Mouse (Mus musculus) activated CD4-positive, CD25-positive, alpha-beta regulatory T cell, adult 4 months (primary cell): Measurements from ENCODE around the gene Nudt3. TPM values are rescaled to one million over a fixed set of nuclear protein-coding genes. Genes with fewer than 3 reads are reported as not detected.
"Not testable (repeated sequence)": the region's sequence is repeated elsewhere in the genome, so short reads cannot be mapped to it uniquely, and the experiment has no call there.

Experiments used
- ATAC-seq: one replicate; pipeline ENCODE4 v1.8.0; 2017
- polyA plus RNA-seq, 2 experiments: library from polyadenylated mRNA; unstranded; fragments of 100-300 nt; shearing (Covaris generic); gene quantifications; one replicate each; pipeline ENCODE4 v1.2.1; 2017

Gene Nudt3
- polyA plus RNA-seq = 10 to 100 TPM; 34.7 to 38.1 TPM

- peak; percentile 86 for ATAC-seq
Measured at GRCm38 (mm10) chr17:27623360-27624326, at the start of gene Nudt3. Gene Nudt3 (minus strand): TSS chr17:27623495.

GRCm38 (mm10) chr17:27671720-27672119 is 48.4 kb upstream of the Nudt3 start:
- no peak for ATAC-seq

DNA sequence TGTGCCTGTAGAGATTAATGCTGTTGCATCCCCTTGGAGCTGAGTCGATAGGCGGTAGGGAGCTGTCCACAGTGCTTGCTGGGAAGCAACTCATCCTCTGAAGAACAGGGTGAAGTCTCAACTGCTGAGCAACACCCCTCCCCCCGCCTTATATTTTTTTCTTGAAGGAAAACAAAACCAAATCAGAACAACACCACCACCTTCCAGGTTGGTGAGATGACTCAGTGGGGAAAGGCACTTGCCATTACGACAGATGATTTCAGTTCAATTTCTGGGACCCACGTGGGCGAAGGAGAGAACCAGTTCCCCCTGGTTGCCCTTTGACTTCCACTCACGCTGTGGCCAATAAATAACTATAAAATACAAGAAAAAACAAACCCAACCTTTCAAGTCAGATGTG is 35.5 kb upstream of the Nudt3 start:
- peak; percentile 12 for ATAC-seq

- no peak for ATAC-seq
Measured at GRCm38 (mm10) chr17:27657123-27657522, 33.8 kb upstream of the Nudt3 start.

DNA sequence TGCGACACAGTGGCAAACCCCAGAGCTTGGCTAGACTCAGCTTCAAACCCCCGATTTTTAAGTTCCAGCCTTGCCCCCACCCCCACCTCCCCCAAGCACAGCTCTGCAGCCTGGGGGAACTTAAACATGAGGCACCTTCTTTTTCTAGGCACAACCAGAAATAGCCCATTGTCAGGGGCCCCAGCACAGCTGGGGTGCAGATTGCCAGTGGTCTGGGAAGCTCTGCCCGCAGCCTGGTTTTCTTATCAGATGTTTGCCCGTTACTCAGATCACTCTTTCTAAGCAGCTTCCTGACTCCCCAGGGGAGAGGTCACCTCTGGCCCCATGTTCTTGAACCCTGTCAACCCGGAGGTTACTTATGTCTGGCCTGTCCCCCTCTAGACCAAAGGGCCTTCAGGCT is 33.1 kb upstream of the Nudt3 start:
- no peak for ATAC-seq

GRCm38 (mm10) chr17:27656011-27656399 is 32.7 kb upstream of the Nudt3 start:
- no peak for ATAC-seq

GRCm38 (mm10) chr17:27655089-27656010 is 32.1 kb upstream of the Nudt3 start, which contains the start of gene Pacsin1:
Gene Pacsin1 (plus strand): TSS chr17:27655509.
- peak; percentile 77 for ATAC-seq

GRCm38 (mm10) chr17:27653253-27653959 is 30.1 kb upstream of the Nudt3 start:
- ATAC-seq = no peak

GRCm38 (mm10) chr17:27652046-27652790 is 28.9 kb upstream of the Nudt3 start:
- ATAC-seq = peak; percentile 33

DNA sequence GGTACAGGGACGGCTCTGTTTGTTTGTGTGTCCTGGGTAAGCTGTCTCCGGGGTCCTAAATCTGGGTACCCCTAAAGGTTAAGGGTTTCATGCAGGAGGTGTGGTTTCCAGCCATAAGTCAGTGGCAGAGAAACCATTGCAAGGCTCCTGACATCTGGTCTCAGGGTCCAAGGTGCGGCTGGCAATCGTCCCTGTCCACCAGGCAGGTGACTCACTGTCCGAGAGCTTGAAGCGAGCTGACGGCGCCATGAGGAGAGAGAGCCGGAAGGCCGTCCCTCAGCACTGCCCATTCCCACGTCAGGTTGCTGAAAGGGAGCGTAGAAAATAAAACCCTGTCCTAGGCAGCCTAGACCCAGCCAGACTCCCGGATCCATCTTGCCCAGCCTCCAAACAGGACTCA is 27.3 kb upstream of the Nudt3 start:
- ATAC-seq = no peak

- peak; percentile 38 for ATAC-seq
Measured at GRCm38 (mm10) chr17:27650160-27650559, 26.9 kb upstream of the Nudt3 start.

- no peak for ATAC-seq
Measured at GRCm38 (mm10) chr17:27645807-27646206, 22.5 kb upstream of the Nudt3 start.

- ATAC-seq = no peak
Measured at GRCm38 (mm10) chr17:27644572-27644971, 21.3 kb upstream of the Nudt3 start.

- no peak for ATAC-seq
Measured at GRCm38 (mm10) chr17:27643756-27644155, 20.5 kb upstream of the Nudt3 start.

- no peak for ATAC-seq
Measured at GRCm38 (mm10) chr17:27643101-27643500, 19.8 kb upstream of the Nudt3 start.

DNA sequence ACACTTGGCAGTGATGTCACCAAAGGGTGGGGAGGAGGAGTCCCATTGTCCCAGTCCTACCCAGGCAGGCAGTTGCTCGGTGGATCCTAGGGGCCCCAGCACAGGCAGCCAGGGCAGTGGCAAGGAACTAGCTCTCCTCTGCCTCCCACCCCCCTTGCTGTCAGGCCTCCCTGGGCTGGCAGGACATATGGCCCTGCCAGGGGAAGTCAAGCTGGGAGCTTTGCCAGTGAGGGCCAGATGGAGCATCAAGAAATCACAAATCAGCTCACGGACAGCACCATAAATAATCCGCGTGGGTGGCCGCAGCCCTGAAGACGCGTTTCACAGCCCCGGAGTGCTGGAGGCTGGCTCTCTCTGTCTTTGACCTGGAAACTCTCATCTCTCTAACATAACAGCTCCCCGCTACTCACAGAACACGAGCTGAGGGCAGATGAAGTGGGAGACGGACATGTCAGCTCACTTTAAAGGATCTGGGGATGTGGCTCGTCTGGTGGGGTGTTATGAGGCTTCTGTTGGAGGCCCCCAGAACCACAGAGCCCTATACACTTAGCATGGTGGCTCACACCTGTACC is 19.3 kb upstream of the Nudt3 start:
- ATAC-seq = no peak

- not testable (repeated sequence) for ATAC-seq
Measured at GRCm38 (mm10) chr17:27639851-27640250, 16.6 kb upstream of the Nudt3 start.

GRCm38 (mm10) chr17:27638921-27639332 is 15.6 kb upstream of the Nudt3 start:
- ATAC-seq = no peak

- no peak for ATAC-seq
Measured at GRCm38 (mm10) chr17:27637333-27637732, 14.0 kb upstream of the Nudt3 start.

DNA sequence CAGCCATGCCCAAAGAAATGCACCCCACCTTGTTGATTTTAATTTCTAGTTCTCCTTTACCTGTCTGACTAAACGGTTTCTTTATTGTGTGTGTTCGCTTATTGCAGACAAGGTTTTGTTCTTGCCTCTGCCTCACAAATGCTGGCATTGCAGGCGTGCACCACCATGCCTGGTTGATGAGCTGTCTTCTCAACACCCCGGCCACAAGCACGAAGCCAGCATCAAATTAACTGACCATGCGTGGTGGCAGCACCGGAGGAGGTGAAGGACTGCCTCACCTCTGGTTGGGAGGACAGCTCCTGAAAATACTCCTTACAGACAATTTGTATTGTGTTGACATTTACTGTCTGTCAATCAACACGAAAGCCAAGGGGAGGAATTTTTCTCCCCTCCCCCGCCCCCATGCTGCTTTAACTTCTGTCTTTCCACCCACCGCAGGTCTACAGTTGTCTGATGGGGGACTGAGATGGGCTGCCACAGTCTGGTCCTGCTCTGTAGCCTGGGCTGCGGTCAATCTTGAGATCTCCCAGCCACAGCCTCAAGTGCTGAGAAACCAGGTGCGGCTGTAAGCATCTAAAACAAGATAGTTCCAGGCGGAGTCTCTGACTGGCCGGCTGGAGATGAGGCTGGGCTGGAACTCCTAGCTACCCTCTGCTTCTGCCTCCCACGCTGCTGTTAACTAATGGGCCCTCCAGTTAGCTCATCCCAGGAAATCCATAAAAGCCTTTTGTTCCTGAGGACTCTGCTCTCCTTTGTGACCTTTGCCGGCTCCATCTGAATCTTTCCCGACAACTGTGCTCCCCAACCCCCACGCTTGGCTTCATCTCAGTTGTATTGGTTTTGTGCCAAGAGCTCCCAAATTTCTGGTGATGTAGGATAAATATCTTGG is 13.1 kb upstream of the Nudt3 start, which contains the start of gene Rps10:
Rps10 (minus strand) TSS at position 538 of the 889 bp plus-strand sequence.
- no peak for ATAC-seq
